Mouse (Mus musculus): Measurements from ENCODE around the gene Adam1a.

Gene Adam1a

DNA sequence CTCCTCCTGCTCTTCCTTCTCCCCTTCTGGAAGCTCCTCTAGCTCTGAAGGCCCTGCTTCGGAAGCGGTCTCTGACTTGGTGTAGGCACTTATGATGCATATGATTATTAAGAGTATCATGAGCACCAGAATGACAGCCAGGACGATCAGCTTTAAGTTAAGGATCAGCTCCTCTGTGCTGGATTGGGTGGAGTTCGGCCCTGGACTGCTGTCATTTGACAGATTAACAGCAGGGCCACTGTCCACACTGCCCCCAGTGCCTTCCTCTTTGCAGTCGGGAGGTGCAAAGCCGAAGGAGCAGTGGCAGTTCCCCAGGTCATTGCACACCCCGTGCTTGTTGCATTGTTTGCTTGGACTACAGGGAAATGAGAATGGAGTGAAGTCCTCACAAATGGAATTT, 44.6 kb downstream of the Adam1a start:
- 74% methylated on average over 7 of the region's 7 CpGs for WGBS

DNA sequence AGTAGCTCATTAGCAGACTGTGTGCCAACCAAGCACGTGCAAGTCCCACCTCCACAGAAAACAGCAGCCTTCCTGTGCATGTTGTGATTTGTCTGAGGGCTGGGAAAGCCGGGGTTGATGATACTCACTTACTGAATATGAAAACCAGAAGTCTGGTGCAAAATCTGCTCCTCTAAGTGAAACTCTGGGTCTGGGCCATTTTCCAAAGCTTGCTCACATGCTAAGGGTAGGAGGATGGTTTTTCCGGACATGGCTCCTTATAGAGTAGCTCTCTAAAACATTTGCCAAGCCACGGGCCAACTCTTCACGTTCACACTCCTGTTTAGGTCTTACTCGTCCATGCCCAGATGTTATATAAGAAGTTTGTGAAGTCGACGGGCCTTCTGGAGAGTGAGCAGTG, 52.0 kb downstream of the Adam1a start:
- WGBS = 45% methylated on average over 8 of the region's 8 CpGs

DNA sequence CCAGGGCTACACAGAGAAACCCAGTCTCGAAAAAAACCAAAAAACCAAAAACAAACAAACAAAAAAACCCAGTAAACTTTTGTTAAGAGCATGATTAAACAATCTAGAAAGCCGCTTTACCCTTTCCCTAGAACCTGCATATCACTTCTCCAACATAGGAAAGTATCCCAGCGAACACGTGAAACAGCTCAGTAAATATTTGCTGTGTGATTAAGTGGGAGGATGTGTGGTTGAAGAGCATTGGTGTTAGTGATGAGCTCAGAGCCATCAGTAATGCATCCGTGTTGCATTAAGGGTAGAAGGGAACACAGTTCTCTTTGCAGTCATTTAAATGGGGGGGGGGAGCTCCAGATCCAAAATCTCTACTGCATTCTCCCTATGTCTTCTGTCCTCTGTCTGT, 60.5 kb downstream of the Adam1a start:
- 91% methylated on average over 5 of the region's 5 CpGs for WGBS

DNA sequence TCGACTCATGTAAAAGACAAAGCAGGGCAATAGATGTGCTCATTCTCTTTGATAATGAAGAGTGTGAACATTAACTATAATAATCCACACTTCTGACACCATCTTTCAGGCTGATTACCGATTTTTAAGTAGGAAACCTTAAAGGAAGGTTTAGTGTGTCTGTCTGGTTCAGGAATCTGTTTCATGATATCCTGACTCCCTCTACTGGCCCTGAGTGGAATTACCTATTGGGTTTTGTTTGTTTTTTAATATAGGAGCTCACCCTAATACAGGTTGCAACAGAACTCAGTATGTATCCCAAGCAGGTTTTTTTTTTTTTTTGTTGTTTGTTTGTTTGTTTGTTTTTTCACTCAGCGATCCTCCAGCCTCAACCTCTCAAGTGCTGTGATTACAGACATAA, 67.6 kb downstream of the Adam1a start:
- WGBS = 28% methylated on average over 3 of the region's 3 CpGs

DNA sequence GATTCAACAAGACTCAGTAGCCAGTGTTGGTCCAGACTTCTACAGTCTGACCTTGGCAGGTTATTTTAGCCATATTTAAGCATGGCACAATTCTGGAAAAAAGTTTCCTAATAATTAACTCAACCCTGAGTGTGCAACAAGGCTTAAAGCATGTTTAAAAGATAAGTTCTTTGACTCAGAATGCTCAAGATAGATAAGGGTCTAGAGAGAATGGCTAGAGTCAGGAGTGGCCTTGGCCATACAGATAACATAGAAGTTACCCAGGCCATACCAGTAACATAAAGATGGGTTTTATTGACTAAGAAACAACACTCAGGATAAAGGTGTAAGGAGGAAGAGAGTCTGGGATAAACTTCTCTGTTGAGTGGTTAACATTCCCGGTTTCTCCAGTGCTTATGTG, 69.2 kb downstream of the Adam1a start:
- WGBS = 89% methylated on average over 1 of the region's 1 CpGs

DNA sequence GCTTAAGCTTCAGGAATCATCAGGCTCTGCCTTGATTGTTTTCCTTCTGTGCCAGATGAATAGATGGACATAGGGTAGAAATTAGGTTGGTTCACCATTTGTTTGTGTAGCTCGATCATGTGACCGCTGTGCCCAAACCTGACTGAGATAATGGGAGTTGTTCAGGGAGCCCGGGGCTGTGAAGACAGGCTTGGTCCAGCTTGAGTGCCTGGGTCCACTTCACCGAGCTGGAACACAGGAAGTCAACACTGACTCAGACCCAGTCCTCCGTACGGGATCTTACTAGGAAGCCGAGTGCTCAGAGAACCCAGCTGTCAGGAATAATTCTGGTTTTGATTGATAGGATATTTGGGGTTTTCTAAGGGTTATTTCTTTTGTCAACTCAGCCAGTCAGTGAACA, 70.7 kb downstream of the Adam1a start:
- WGBS = 77% methylated on average over 7 of the region's 7 CpGs

DNA sequence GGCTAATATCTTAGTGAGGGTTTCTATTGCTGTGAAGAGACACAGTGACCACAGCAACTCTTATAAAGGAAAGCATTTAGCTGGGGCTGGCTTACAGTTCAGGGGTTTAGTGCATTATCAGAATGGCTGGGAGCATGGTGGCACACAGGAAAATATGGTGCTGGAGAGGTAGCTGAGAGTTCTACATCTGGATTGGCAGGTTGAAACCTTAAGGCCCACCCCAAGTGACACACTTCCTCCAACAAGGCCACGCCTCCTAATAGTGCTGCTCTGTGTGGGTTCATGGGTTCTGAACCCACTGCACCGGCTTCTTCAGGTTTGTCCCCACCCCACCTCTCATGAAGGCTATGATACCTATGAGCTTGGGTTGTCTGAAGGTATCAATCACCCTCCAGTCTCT, 72.9 kb downstream of the Adam1a start:
- WGBS = 88% methylated on average over 2 of the region's 2 CpGs

DNA sequence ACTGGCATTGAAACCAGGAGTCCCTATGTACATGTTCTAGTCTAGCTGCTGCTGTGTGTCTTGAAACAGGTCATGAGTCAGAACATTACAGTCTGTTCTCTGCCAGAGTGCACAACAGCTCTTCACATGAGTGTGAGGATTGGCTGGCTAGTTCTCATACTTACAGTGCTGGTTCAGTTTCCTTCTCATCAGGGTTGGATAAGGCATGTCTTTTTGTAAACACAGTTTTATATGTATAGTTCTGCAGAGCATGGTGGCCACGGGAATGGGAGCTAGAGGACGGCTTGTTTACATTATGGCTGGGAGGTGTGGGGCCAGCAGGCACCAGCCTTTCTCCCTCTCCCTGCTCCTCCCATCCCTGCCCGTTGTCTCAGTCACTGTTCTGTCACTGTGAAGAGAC, 75.7 kb downstream of the Adam1a start:
- 62% methylated on average over 3 of the region's 3 CpGs for WGBS
